Mouse (Mus musculus): ENCODE measurements at regions not wholly inside any gene's neighbourhood (a gene's known extent, or its start where the extent isn't known, plus 50 kb on each side); places are given as distances from the start of the nearest gene placed in this dataset.
"Not testable (repeated sequence)": the region's sequence is repeated elsewhere in the genome, so short reads cannot be mapped to it uniquely, and the experiment has no call there.

DNA sequence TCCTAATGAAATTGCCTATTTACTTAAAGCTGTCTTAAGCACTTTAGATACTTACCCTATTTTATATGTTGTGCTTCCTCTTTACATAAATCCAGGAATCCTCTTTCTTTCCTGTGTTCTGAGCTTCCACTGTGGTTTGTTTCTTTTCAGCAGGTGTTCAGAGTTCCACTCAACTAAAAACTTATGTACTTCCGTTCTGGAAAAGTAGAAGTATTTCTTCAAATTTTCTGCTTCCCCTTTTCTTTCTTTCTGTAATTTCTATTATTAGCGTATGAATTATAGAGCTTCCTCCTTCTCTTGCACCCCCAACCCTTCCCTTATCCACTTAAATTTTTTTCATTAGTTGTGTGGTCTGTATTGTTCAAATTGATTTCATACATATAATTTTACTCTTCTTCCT is 165.8 kb upstream of the Nudt12 start:
- no peak for DNase-seq (ENCODE audit: low spot score in 2 of 2)

DNA sequence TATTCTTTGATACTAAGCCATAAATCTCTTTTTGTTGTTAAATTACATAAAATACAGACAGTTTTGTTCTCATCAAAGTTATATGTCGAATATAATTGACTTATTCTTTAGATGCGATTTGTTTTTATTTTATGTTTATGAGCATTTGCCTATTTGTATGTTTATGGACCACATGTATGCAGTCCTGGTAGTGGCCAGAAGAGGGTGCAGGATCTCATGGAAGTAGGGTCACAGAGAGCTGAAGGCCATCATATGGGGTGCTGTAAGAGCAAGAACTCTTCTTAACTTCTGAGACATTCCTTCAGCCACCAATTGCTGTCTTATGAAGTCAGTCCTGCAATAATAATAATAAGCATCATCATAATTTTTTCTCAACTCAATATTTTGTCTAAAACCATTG is 143.2 kb upstream of the Nudt12 start:
- no peak for DNase-seq (ENCODE audit: low spot score in 2 of 2)

DNA sequence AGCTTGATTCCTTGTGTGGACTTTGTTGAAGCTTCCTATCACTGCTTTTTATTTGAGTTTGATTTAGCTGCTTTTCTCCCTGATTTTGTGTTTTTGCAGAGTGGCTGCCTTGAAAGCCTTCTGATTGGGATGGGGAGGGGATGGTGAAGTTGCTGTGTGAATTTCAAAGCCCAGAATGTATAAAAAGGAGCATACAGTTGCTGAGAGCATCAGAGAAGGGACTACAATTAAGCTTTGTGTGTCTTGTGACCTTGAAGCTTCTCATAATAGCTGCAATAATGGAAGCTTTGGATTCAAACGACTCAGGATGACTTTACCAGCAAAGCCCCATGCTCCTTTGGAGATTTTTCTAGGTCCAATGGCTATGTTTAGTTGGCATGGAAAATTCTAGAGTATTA is 130.6 kb upstream of the Nudt12 start:
- no peak for DNase-seq (ENCODE audit: low spot score in 2 of 2)

DNA sequence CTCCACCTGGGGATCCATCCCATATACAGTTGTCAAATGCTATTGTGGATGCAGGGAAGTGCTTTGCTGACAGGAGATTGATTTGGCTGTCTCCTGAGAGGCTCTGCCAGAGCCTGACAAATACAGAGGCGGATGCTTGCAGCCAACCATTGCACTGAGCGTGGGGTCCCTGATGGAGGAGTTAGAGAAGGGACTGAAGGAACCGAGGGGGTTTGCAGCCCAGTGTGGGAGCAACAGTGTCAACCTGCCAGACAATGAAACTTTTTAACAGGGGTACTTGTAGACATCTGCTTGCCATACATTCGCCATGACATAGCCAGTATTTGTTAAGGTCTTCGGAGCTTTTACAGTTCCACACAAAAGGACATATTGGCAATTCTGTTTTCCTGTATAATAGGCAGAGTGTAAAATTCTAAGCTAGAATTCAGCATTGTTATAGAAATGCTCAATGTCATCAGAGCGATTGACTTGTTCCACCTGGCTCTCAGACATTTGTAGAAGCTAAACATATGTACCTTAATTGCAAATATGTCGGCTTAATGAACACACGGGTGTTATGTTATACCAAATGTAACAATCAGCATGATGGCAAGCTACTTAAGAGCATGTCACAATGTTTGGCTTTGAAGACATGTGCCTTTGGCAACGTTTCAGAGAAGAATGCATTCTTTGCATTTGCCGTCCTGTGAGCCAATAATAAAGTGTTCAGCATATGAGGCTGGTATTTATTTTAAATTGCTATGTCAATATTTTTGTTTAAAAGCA is 130.0 kb upstream of the Nudt12 start:
- DNase-seq (ENCODE audit: low spot score in 2 of 2), result no peak

DNA sequence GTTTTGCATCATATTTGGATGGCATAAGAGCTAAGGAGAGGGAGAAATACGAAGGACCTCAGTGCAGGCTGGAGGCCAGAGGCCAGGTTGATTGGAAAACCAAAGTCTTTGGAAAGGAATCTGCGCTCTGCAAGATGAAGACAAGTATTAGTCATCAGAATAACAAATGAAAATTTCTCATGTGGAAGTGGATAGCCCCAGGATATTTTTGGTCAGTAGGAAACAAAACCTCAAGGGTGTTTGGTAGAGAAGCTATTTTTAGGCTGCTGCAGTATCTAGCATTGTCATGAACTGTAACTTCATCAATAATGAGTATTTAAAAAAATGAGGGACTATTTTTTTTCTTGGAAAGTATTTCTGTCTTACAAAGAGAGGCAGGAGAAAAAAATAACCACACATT is 125.6 kb upstream of the Nudt12 start:
- no peak for DNase-seq (ENCODE audit: low spot score in 2 of 2)

DNA sequence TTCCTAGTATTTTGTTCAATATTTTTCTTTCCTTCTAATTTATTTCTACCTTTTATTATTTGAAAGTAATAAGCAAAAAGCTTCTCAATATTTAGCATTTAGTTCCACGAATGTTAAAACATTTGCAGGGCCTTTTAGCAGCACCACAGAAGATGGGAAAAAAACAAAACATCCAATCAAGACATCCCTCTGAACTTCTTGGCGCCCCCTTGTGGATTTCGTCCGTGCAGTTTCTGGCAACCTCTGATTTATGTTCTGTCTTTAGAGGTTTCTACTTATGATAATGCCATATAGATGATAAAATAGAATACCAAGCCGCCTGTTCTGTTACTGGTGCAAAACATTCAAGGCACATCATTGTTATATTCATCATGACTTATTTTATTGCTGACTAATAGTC is 86.2 kb upstream of the Nudt12 start:
- DNase-seq (ENCODE audit: low spot score in 2 of 2), result peak; percentile 28 to 42

DNA sequence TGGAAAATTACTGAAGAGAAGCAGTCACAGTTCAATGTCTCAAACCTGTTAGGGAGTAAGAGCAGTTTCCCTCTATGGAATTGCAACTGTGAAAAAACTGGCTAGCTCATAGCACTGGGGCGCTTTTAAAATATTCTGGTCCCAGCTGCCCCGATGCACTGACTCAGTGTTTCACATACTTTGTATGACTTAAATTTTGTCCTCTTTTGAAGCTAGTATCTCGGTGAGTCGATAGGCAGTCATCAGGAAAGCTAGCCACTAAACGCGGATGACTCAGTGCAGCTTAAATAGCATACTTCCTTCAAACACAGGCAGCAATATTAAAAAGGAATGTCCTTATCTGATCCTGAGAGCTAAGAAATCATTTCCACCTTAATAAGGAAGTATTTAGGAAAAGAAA is 63.7 kb upstream of the Nudt12 start:
- peak in 1 of 2 experiments; percentile 5 for DNase-seq (ENCODE audit: low spot score in 2 of 2)

DNA sequence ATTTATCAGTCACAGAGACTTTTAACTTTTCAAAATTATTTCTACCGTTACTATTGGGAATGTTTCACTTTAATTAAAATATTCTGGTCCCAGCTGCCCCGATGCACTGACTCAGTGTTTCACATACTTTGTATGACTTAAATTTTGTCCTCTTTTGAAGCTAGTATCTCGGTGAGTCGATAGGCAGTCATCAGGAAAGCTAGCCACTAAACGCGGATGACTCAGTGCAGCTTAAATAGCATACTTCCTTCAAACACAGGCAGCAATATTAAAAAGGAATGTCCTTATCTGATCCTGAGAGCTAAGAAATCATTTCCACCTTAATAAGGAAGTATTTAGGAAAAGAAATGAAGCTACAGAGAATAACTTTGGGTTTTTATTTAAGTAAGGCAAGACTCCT is 63.2 kb upstream of the Nudt12 start:
- DNase-seq (ENCODE audit: low spot score in 2 of 2), result not testable (repeated sequence)
